Mouse (Mus musculus): ENCODE data around the gene Gys1.
"Not testable (repeated sequence)": the region's sequence is repeated elsewhere in the genome, so short reads cannot be mapped to it uniquely, and the experiment has no call there.

Gys1 gene

DNA sequence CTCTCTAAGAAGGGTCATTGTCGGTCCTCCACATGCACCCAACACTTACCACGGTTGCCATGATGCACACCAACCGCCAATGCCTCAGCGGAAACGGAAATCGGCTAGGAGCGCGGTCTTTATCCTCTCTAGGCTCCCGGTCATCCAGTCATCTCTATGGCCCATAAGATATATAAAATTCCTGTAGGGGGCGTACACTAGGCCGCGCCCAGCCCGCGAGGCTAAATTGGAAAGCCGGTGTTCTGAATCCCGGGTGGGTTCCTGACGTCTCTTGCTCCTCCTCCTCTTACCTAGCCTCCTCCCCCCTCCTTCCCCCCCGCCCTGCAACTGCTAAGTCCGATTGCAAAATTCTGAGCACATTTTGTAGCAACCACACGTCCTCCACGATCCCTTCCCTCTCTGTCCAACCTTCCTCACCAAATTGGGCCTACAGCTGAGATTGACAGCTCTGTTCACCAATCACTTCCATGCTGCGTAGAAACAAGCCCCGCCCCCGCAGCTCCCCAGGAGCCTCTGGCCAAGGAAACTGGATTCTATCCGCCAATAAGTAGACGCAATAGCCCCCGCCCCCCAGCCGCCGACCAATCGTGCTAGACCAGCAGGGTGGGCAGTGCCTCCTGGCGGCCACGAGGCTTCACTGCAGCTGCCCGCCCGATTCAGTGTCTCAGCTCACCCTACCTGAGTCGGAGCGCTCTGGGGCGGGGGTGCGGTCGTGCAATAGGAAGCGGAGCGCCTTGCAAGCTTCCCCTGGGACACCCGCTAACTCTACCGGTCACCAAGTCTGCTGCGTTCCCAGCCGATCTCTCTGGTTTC, at the start of gene Gys1:
Gene Gys1 (plus strand): TSS at position 642 of the 813 bp plus-strand sequence.
- peak; percentile 100 for DNase-seq (ENCODE audit: low read depth, low spot score)

DNA sequence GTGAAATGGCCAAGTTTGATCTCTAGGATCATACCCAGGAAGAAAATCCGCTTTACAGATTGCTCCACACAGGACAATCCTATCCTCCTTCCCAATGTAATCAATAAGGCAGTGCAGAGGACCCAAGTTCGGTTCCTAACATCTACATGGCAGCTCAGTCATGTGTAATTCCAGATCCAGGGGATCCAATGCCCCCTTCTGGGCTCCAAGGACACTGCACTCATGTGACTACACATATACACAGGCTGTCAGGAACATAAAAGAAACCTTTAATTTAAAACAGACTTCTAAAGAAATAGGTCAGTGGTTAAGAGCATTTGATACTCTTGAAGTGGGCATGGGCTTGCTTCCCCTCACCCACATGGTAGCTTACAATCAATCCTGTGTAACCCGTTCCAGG, 48.6 kb upstream of the Gys1 start:
- DNase-seq (ENCODE audit: low read depth, low spot score), result no peak

DNA sequence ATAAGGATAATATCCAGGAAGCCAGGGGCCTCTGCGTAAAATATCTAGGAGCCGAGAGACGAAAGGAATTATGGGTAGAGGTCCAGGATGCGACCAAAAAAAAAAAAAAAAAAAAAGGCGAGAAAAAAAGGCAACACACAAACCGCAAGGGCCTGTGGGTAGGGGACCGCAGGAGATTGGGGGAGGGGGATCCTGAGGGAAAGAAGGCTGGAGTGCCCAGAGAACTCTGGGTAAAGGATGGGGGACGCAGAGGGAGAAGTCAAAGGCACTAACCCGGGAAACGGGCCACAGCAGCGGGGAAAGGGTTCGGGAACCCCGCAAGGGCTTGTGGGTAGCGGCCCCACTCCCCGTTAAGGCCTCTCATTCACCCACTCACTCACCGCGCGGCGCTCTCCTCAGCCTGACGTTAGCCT, 39.5 kb upstream of the Gys1 start:
- DNase-seq (ENCODE audit: low read depth, low spot score), result peak; percentile 71

DNA sequence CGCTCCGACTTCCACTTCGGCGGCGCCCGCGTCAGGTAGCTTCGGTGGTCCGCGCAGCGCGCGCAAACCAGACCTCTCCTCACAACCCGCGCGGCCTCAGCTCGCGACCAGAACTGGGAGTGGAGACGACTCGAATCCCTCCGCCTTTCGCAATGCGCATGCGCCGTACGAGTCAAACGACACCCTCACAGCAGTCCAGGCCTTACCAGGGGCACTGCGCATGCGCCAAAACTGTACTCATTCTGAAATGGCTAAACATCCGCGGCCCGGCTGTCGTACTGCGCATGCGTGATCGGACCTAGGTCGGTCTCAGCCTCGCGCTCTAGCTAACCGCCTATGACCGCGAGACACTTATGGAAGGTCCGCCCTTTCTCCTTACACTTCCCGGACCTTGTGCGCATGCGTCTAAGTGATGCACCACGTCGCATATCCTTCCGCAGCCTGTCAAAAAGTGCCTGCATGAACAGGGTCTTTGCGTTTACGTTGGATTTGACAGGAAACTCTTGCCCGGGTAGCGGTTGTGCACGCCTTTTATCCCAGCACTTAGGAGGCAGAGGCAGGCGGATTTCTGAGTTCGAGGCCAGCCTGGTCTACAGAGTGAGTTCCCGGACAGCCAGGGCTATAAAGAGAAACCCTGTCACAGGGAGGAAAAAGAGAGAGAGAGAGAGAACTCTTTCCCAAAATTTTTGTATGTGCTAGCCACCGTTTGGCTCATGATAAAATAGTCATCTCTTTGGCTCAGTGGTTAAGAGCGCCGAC, 38.9 kb upstream of the Gys1 start, which contains the start of gene Snrnp70:
Gene Snrnp70 (minus strand): TSS at position 165 of the 759 bp plus-strand sequence.
- peak; percentile 100 for DNase-seq (ENCODE audit: low read depth, low spot score)

DNA sequence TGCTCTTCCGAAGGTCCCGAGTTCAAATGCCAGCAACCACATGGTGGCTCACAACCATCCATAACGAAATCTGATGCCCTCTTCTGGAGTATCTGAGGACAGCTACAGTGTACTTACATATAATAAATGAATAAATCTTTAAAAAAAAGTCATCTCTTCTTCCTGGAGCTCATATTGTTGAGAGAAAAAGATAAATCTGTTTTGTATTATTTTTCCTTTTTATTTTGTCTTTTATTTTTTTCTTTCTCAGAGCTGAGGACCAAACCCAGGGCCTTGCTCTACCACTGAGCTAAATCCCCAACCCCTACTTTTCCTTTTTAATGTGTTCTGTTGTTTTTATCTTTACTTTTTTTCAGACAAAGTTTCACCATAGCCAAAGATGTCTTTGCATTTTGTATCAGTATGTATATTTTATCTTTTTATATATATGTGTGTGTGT, 38.3 kb upstream of the Gys1 start:
- DNase-seq (ENCODE audit: low read depth, low spot score), result not testable (repeated sequence)

DNA sequence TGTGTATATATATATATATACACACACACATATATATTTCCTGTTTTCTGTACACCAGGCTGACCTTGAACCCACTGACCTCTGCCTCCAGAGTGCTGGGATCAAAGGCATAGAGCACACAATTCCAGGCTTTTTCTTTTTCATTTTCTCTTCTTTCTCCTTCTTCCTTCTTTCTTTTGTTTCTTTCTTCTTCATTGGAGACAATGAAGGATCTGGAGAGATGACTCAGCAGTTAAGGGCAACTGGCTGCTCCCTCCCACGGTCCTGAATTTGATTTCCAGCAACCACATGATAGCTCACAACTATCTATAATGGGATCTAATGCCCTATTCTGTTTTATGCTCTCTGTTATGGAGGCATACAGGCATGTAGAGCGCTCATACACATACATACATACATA, 37.9 kb upstream of the Gys1 start:
- no peak for DNase-seq (ENCODE audit: low read depth, low spot score)

DNA sequence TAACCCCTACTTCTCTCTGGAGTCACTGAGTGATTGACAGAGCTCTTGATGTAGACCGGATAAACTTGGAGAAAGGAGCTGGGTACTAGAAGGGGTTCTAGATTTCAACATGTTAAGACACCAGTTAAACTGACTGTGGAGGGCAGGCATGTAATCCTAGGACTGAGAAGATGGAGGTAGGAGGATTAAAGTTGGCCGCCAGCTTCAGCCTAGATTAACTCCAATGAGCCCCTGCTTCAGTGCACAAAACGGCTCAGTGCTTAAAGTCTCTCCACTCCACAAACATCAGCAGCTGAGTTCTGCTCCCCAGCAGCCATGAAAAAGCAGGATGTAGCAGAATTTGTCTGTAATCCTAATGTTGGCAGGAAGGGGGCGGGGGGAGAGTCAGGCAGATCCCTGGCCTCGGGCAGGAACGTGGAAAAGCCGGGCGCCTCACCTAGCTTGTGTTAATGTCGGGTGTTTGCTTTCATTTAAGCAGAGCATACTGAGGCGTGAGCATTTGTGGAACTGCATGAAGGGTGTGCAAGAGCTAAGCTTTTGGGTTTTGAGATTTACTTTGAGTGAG, 33.0 kb upstream of the Gys1 start:
- no peak for DNase-seq (ENCODE audit: low read depth, low spot score)

DNA sequence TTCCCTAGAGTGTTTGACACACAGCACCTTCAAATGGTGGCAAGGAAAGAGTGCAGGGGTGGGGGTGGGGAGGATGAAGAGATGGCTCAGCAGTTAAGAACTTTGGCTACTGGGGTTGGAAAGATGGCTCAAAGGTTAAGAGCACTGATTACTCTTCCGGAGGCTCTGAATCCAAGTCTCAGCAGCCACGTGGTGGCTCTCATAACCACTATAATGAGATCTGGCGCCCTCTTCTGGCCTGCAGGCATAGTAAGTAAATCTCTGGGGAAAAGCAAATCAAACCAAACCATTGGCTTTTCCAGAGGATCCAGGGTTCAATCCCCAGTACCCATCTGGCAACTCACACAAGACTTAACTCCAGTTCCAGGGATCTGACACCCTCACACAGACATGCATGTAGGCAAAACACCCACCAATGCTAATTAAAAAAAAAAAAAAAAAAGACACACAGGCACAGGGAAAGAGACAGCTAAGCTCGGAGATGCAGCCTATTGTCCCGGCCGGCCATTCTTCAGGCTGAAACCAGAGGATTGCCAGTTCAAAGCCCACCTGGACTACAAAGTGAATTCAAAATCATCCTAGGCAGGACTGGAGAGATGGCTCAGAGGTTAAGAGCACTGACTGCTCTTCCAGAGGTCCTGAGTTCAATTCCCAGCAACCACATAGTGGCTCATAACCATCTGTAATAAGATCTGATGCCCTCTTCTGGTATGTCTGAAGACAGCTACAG, 30.9 kb upstream of the Gys1 start:
- no peak for DNase-seq (ENCODE audit: low read depth, low spot score)

DNA sequence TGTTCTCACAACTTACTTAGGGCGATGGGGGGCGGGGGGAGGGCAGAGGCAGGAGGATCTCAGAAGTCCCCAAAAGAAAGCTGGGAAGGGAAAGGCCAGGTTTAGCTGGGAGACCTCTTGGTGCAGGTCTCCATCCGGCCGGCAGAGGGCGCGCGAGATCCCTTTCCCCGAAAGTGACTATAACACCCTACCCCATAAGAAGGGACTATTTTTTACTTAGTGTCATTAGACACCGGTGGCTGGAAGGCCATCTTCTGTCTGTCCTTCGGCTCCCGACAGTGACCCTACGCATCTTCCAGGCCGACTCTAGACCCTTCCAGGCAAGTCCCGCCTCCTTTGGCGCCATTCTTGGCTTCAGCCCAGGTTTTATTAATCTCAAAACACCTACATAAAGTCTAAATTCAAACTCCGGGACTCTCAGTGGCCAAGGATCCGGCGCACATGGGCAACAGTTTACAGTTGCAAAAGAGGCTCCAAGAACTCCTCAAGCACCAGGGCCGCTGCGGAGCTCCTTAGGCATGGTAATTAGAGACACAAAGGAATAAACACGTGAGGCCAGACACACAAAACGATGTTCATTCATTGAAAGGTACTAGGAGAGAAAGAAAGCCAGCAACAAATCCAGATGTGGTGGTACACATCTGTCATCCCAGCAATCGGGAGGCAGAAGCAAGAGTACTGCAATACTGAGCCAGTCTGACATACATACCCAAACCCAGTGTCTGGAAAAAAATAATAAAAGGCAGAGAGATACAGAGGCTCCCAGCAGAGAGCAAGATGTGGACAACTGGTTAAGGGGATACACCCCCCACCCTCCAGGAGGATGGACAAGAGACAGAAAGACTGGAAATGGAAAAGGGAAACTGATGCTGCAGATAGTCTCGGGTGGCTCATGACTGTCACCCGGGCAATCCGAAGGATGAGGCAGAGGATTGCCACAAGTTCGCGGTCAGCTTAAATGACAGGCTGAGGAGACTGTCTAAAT, 29.3 kb upstream of the Gys1 start, which contains the start of gene Kcna7:
Gene Kcna7 (plus strand): TSS at position 563 of the 985 bp plus-strand sequence.
- DNase-seq (ENCODE audit: low read depth, low spot score), result no peak

DNA sequence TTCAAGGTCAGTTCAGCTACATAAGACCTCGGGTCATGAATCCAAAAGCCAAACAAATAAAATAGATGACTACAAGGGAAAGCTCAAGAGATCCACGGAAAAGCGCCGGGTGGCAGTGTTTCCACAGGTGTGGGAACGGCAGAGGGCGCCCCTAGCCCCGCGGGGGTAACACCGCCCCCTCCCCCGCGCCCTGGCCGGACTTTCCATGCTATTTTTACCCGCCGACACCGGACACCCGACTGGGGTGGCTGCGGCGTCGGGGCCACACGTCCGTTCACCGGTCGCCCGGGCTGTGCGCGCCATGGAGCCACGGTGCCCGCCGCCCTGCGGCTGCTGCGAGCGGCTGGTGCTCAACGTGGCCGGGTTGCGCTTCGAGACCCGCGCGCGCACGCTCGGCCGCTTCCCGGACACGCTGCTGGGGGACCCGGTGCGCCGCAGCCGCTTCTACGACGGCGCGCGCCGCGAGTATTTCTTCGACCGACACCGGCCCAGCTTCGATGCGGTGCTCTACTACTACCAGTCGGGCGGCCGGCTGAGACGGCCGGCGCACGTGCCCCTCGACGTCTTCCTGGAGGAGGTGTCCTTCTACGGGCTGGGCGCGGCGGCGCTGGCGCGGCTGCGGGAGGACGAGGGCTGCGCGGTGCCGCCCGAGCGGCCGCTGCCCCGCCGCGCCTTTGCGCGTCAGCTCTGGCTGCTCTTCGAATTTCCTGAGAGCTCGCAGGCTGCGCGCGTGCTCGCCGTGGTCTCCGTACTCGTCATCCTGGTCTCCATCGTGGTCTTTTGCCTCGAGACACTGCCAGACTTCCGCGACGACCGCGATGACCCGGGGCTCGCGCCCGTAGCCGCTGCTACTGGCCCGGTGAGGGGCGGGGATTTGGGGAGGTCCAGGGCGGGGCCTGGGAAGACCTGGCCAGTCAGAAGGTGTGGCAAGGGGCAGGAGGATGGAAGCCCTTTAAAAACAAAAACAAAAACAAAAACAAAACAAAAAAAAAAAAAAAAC, 28.2 kb upstream of the Gys1 start:
- DNase-seq (ENCODE audit: low read depth, low spot score), result no peak

DNA sequence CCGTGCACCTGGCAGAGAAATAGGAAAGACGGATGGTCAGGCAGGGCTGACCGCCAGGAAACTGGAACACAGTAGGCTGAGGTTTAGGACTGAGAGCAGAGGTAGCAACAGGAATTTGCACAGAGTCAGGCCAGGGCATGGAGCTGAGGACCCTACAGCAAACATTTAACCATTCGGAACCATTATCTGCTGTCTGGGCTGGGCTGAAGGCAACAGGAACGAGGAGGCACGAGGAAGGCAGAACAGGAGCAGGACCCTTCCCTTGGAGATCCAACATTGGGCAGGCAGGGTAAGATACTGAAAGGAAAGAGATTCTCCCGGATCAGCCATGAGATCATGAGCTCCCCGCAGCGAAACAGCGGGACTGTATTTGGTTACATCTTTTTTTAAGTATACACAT, 26.8 kb upstream of the Gys1 start:
- DNase-seq (ENCODE audit: low read depth, low spot score), result no peak

DNA sequence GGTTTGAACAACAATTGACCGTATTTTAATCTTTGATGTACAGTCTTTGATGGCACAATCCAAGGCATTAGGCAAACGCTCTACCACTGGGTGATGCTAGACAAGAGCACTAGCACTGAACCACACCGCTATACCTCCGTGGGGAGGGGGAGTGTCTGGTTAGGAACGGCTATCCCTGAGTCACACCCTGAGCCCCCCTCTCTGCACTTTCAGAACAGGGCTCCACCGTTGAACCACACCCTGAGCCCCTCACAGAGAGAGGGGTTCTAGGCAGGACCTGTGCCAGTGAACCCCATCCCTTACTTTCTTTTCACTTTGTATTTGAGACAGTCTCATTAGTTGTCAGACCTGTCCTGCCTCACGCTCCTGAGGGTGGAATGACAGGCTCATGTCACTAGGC, 26.3 kb upstream of the Gys1 start:
- no peak for DNase-seq (ENCODE audit: low read depth, low spot score)

DNA sequence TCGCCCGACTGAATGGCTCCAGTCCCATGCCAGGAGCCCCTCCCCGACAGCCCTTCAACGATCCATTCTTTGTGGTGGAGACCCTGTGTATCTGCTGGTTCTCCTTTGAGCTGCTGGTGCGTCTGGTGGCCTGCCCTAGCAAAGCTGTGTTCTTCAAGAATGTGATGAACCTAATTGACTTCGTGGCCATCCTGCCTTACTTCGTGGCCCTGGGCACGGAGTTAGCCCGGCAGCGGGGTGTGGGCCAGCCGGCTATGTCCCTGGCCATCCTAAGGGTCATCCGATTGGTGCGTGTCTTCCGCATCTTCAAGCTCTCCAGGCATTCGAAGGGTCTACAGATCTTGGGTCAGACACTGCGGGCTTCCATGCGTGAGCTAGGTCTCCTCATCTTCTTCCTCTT, 25.7 kb upstream of the Gys1 start:
- DNase-seq (ENCODE audit: low read depth, low spot score), result no peak

DNA sequence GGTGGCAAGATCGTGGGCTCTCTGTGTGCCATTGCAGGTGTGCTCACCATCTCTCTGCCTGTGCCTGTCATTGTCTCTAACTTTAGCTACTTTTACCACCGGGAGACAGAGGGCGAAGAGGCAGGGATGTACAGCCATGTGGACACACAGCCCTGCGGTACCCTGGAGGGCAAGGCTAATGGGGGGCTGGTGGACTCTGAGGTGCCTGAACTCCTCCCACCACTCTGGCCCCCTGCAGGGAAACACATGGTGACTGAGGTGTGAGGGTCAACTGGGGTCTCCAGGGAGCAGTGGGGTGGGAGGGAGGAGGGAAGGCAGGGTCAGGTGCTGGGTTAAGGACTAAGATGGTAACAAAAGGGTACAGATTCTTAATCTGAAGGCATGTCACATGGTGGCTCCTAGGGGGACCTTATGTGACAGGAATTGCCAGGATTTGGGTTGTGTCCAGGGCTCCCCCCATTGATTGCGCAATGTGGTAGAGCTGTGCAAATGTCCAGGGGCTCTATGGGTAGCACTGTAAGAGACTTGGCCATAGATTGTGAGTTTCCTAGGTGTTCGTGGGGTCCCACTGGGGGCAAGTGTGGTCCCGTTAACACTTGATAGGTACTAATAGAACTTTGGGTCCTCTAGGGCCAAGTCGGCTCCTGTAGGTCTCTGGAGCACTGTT, 25.0 kb upstream of the Gys1 start:
- no peak for DNase-seq (ENCODE audit: low read depth, low spot score)

DNA sequence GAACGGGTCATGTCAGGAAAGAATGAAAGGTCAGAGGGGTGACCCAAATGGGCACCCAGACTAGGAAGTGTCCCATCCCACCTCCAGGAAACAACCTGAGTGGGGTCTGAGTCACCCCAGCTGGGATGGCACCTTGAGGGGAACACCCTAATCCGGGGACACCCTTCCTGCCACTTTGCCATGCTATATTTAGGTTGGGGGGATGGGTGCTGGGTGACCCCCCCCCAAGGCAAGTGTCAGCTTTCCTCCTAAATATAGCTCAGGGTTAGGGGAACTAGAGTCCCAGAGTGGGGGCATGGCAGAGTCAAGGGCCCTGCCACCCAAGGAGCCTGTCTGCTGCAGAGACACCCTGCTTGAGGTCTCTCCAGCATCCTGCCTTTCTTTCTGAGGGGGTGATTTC, 22.2 kb upstream of the Gys1 start:
- no peak for DNase-seq (ENCODE audit: low read depth, low spot score)

DNA sequence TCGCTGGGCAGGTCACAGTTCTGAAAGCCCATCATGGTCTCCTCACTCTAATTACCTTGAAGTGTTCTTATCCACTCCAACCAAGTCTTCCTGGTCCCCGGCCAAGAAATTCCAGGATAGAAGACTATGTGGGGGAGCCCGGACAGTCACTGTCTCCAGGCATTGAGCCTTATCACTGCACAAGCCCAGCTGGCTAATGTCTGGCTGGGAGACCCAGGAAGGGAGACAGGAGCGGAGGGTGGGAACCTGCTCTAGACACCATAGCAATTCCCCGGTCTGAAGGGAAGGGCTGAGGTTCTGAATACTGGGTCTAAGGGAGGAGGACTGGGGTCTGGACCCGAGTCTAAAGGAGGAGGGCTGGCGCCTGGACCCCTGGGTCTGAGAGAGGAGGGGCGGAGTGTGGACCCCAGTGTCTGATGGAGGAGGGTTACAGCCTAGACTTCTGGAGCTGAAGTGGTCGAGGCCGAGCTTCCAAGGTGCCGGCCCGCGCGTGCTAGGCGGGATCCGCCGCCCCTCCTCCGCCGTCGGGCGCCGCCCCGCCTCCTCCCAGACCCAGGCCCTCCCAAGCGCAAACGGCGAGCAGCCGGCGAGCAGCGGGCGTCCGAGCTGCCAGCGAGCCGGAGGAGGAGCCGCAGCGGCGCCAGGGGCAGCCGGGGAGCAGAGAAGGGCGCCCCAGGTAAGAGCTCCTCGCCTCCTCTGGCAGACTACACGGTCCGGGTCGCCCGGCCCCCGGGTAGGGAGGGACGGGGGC, 21.4 kb upstream of the Gys1 start, which contains the start of gene Ntf5:
Gene Ntf5 (plus strand): TSS at position 583 of the 751 bp plus-strand sequence.
- DNase-seq (ENCODE audit: low read depth, low spot score), result no peak

DNA sequence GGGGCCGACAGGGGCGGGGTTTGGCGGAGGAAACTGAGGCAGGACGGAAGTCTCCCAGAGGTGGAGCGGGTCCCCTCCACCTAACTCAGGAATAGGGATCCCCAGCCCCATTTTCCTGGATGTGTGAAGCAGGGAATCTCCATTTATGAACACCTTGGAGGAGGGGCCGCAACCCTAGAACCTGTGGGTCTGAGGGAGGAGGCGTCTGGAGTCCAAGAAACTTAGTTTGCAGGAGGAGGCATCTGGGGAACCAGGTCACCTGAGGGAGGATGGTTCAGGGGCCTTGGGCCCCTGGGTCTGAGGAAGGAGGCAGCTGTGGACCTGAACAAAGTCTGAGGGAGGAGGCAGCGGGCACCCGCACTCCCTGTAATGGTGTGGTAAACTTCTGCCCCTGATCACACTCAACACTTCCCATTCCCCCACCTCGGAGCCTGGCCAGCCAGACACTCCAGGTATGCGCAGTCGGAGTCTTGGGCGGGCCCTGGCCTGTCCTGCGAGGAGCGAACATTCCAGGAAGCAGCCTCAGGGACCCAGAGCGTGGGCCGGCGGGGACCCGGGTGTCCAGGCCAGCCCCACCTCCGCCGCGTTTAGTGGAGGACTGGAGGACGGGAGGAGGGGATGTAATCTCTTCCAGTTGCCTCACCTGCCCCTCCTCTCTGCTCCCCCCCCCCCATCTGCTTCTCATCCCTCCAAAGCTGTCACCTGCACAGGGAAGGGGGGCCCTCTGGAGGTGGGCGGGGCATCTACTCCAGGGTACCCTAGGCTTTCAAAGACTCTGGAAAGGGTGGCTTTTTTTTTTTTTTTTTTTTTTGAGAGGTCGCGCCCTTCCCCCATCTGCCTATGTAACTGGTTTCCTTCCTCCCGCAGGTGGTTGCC, 20.5 kb upstream of the Gys1 start:
- no peak for DNase-seq (ENCODE audit: low read depth, low spot score)

Data from telencephalon, adult 2 months (tissue).